In the genomic region with DNA sequence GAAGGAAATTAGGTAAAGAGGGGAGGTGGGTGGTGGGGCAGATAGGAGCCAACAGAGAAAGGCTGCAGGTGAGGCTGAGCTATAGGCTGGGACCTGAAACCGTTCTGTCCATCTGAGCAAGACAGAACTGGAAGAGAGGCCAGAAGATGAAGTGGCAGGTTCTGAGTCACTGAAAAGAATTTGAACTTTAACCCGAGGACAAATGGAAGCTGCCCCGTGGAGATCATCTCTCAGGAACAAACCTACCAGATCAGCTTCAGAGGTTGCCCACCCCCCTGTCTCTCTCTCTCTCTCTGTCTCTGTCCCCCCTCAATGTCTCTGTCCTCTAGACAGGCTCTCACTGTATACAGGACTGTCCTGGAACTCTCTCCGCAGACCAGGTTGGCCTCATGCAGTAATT, we compare ENCODE assay signal across 26 mouse cellular contexts. TPM values are rescaled to one million over a fixed set of nuclear protein-coding genes. Genes with fewer than 3 reads are reported as not detected.
DNase-seq lines count a peak whose midpoint lies in the region; ATAC-seq lines count a peak whose summit lies in the region.
"Had no signal": no experiment of that assay in that cellular context is flagged by ENCODE, and none has a peak within 500 bp of the region (broad histone marks: within the 10 kb centered on the region; RNA-seq: fewer than 3 reads in every experiment).

No protein-coding gene starts in this region.

- peak; percentile 52 for DNase-seq in kidney, adult 11 months
- no peak for DNase-seq in kidney, postnatal 4 days
- peak; percentile 72 for DNase-seq in kidney, adult 9 months
- peak; percentile 49 to 70 for DNase-seq in kidney, postnatal 36 days
- no peak for DNase-seq in left cerebral cortex, postnatal 4 days
- DNase-seq: adrenal gland, adult 2 months; adrenal gland, postnatal 14 days; cerebellum, adult 11 months; cerebellum, adult 2 months; cerebellum, adult 9-11 months; cerebellum, postnatal 25 days; forebrain, postnatal 0 days; gastrocnemius, postnatal 25 days; heart, adult 18-20 months; heart, postnatal 10 days; heart, postnatal 36 days had no signal

- peaks cover 19% of the 10 kb centered on the region for H3K4me1 ChIP-seq in kidney, embryonic 16.5 days (ENCODE audit: insufficient read depth, low read length)

- H3K27ac ChIP-seq in kidney, embryonic 16.5 days (ENCODE audit: low read length): no peak overlapping the region
- H3K27ac ChIP-seq: embryonic facial prominence, embryonic 12.5 days; embryonic facial prominence, embryonic 15.5 days; heart, embryonic 15.5 days; hindbrain, embryonic 10.5 days; hindbrain, embryonic 13.5 days had no signal

- H3K9ac ChIP-seq in kidney, embryonic 16.5 days (replicated peaks; ENCODE audit: low read length): no peak overlapping the region
- H3K9ac ChIP-seq: embryonic facial prominence, embryonic 12.5 days; embryonic facial prominence, embryonic 15.5 days; forebrain, postnatal 0 days; heart, embryonic 12.5 days; heart, embryonic 15.5 days; hindbrain, embryonic 13.5 days had no signal

- no peaks in the 10 kb centered on the region for H3K27me3 ChIP-seq in kidney, embryonic 16.5 days (ENCODE audit: insufficient read depth, low read length)
- H3K27me3 ChIP-seq: embryonic facial prominence, embryonic 12.5 days; embryonic facial prominence, embryonic 15.5 days; heart, embryonic 12.5 days; heart, embryonic 15.5 days; hindbrain, embryonic 13.5 days had no signal

- H3K4me2 ChIP-seq in kidney, embryonic 16.5 days (replicated peaks; ENCODE audit: low read depth, low read length): no peak overlapping the region
- H3K4me2 ChIP-seq: embryonic facial prominence, embryonic 12.5 days; embryonic facial prominence, embryonic 15.5 days; heart, embryonic 12.5 days; heart, embryonic 15.5 days; hindbrain, embryonic 13.5 days had no signal

- ATAC-seq in kidney, embryonic 16.5 days (ENCODE audit: low FRiP score, low TSS enrichment): no peak
- ATAC-seq: CD4-positive, CD25-positive, alpha-beta regulatory T cell, adult 4 months; forebrain, embryonic 14.5 days; forebrain, postnatal 0 days; hindbrain, embryonic 16.5 days had no signal

- no peaks in the 10 kb centered on the region for H3K36me3 ChIP-seq in kidney, embryonic 16.5 days (ENCODE audit: insufficient read depth, low read length)
- H3K36me3 ChIP-seq: embryonic facial prominence, embryonic 12.5 days; embryonic facial prominence, embryonic 15.5 days; heart, embryonic 12.5 days; heart, embryonic 15.5 days; hindbrain, embryonic 10.5 days; hindbrain, embryonic 13.5 days had no signal

- intact Hi-C loops in left cerebral cortex, postnatal 4 days (cut with DNase I): no loop called here

- 55% methylated on average over 4 of the region's 4 CpGs for WGBS in kidney, embryonic 16.5 days

- H3K4me3 ChIP-seq in kidney, embryonic 16.5 days (ENCODE audit: low read length): no peak overlapping the region
- H3K4me3 ChIP-seq: embryonic facial prominence, embryonic 12.5 days; embryonic facial prominence, embryonic 15.5 days; heart, embryonic 12.5 days; heart, embryonic 15.5 days; hindbrain, embryonic 10.5 days; hindbrain, embryonic 13.5 days had no signal

- H3K9me3 ChIP-seq in kidney, embryonic 16.5 days (ENCODE audit: low read length): no peaks in the 10 kb centered on the region
- H3K9me3 ChIP-seq: embryonic facial prominence, embryonic 12.5 days; embryonic facial prominence, embryonic 15.5 days; heart, embryonic 12.5 days; heart, embryonic 15.5 days; hindbrain, embryonic 10.5 days; hindbrain, embryonic 13.5 days had no signal

RNA-seq across cellular contexts. Expression of a gene that starts 2.6 kb away (rescaled TPM):
- polyA plus RNA-seq in kidney, embryonic 16.5 days (2015; fragmentation: Nextera tagmentation; extraction: Ambion mirVana): 262 and 297 TPM in 2 replicates
- total RNA-seq in left cerebral cortex, postnatal 4 days (2021): 1 to 10 TPM; 5.1 to 9.6 TPM

RNA-seq across cellular contexts. Expression of a gene that starts 33.5 kb away (rescaled TPM):
- 540 and 595 TPM in 2 replicates for polyA plus RNA-seq in kidney, embryonic 16.5 days (2015; fragmentation: Nextera tagmentation; extraction: Ambion mirVana)
- 100 to 1,000 TPM; 364 to 423 TPM for total RNA-seq in left cerebral cortex, postnatal 4 days (2021)

RNA-seq across cellular contexts. Expression of a gene that starts 38.9 kb away (rescaled TPM):
- 6.3 and 9.2 TPM in 2 replicates for polyA plus RNA-seq in kidney, embryonic 16.5 days (2015; fragmentation: Nextera tagmentation; extraction: Ambion mirVana)
- 10 to 100 TPM; 17.5 to 26.2 TPM for total RNA-seq in left cerebral cortex, postnatal 4 days (2021)

Comparison
In these comparisons a context has a peak if more than half of its experiments do, and no peak if none do; other contexts are left out.
1. DNase-seq: peak in kidney, adult 11 months (single experiment), kidney, adult 9 months (single experiment) and kidney, postnatal 36 days (2 of 2); none in kidney, postnatal 4 days (0 of 2) and left cerebral cortex, postnatal 4 days (single experiment).